Mouse (Mus musculus): ENCODE data around the gene Mxra8.

Mxra8 gene

DNA sequence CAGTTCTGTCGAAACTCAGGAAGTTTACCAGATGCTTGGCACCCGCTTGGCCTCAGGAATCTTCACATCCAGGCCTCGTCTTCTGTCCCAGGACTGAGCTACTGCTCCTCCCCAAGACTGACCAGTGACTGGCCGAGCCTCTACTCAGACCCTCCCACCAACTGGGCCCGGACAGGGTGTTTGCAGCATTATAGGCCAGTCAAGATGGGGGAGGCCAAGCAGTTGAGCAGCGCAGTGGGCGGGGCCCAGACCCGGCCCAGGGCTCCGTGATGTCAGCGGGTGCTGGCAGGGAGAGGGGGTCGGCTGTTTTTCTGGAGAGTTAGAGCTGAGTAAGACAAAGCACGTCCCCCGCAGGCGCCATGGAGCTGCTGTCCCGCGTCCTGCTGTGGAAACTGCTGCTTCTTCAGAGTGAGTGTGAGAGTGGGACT lies at the start of gene Mxra8:
Gene Mxra8, plus strand, starts transcription at position 198 of the 428 bp plus-strand sequence.
- no peak for DNase-seq (ENCODE audit: low spot score)

DNA sequence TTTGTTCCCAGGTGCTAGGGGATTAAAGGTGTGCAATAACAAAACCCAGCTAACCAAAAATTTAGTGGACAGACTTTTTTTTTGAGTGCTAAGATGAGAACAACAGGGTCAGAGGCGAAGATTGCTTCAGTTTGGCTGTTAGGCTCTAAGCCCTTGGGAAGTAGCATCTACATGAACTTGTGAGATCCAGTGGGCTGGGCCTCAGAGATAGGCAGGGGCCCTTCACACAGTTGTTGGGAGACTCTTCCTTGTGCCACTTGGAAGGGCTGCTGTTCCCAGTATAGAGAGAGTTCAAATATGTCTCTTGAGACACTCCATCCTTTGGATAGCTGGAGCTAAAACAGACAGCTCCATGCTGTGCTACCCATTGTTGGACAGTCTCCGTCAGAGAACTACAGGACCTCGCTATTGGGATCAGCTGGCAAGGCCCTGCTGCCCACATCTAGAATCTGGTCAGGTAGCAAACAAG lies 49.4 kb upstream of the Mxra8 start, which contains the start of gene Ankrd65:
Gene Ankrd65, plus strand, starts transcription at position 419 of the 469 bp plus-strand sequence.
- no peak for DNase-seq (ENCODE audit: low spot score)

DNA sequence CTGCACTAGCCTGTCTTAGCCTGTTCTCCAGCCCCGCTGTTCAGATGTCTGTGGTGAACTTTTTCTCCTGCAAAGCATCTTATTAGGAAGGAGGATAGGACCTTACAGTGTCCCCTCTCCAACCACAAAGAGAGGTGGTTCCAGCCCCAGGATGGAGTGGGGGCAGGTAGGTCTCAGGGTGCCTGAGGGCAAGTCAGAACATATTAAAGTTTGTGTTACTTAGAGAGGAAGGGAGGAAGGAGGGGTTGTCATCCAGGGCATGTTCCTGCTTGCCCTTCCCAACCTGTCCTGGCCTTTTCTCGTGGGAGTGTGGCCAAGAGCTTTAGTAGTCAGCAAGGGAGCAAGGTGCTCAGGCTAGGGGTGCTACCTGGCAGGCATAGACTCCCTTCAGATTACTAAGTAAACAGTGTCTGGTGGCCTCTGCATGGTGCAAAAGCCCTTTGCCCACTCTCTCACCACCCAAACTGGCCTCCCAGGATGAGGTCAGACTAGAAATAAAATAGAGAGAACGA lies 48.8 kb upstream of the Mxra8 start:
- no peak for DNase-seq (ENCODE audit: low spot score)

DNA sequence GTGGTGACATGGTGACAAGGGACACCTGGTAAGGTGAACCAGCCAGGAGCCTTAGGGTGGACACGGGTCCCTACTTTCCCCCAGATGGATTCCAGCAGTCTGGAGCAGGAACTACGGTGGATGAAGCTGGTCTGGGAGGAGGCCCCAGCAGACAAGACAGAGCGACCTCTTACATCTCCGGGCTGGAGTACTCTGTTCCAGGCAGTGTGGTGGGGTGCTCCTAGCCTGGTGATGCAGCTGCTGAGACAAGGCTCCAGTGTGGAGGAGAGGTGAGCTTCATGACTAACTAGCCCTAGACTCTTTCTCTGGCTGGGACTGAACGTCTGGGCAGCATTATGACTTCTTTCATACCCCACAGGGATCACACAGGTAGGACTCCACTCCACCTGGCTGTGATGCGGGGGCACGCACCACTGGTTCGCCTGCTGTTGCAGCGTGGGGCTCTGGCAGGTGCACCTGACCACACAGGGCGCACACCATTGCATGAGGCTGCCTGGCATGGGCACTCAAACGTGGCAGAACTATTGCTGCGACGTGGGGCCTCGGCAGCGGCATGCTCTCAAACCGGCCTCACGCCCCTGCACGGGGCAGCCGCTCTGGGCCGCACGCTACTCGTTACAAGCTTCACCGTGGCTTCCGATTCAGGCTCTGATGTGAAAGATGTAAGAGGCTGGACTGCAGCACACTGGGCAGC lies 48.1 kb upstream of the Mxra8 start:
- no peak for DNase-seq (ENCODE audit: low spot score)

DNA sequence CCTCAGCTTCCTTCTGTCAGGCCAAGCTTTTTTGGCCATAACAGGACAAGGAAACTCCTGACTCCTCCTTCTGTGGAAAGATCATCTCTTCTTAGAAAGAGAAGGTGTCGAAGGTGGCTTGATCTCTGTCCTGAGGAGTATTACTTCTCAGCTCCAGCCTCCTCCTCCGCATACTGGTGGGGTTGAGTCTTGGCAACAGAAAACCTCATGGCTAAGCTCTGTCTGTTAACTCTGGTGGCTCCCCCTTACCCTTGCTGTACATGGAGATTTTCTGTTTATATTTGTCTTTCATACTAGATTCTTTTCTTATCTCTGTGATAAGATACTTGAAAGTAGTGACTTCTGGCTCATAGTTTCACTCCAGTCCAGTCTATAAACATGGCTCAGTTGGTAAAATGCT lies 45.8 kb upstream of the Mxra8 start:
- no peak for DNase-seq (ENCODE audit: low spot score)

DNA sequence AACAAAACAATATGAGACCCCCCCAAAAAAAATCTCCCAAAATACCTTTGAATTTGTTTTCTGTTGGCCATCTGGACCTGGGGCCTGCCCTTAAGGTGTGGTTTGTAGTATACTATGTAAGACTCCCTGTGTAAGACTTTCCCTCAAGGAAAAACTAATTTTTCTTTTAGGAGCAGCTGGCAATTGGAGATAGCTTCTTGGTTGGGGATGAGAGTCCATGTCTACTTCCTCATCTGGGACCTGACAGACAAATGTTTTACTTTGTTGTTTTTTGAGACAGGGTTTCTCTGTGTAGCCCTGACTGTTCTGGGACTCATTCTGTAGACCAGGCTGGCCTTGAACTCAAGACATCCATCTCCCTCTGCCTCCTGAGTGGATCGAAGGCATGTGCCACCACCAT lies 37.4 kb upstream of the Mxra8 start:
- no peak for DNase-seq (ENCODE audit: low spot score)

DNA sequence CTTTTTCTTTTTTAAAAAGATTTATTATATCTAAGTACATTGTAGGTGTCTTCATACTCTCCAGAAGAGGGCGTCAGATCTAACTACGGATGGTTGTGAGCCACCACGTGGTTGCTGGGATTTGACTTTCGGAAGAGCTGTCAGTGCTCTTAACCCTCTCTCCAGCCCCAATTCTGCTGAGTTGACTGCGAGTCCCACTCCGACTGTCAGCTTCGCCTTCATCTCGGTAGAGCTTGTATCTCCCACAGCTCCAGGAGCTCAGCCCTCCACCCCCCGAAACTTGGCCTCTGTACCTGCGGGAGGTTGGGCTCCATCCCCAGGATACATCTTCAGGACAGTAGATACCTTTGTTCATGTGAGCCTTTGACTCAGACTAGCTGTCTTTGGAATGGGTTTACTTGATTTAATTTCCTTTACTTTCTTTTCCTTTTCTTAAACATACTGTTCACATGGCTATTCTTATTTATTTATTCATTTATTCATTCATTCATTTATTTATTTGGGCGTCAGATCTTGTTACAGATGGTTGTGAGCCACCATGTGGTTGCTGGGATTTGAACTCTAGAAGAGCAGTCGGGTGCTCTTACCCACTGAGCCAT lies 36.6 kb upstream of the Mxra8 start, which contains the start of gene Mrpl20:
Gene Mrpl20, plus strand, starts transcription at position 138 of the 599 bp plus-strand sequence.
- DNase-seq (ENCODE audit: low spot score) = no peak

DNA sequence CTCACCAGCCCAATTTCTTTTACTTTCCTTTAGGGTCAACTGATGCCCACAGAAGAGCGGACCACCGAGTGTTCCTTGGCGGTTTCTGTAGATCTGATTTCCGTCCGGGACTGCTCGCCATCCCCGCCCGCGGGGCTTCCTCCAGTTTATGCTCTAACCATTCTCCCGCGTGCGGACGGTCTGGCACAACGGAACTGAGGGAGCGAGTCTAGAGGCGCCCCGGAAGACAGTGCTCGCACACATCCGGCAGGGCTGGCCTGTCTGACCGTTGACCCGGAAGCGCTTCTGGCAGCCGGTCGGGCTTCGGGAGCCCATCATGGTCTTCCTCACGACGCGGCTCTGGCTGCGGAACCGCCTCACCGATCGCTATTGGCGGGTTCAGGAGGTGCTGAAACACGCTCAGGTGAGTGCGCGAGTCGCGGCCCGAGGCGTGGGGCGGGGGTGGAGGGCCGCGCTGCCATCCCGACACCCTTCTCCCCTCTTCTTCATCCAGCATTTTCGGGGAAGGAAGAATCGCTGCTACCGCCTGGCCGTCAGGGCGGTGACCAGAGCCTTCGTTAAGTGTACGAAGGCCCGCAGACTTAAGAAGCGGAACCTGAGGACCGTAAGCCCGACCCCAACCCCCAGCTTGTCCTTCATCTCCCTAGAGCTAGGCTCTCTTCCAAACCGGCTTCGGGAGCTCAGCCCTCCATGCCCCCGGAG lies 36.0 kb upstream of the Mxra8 start:
- peak; percentile 92 for DNase-seq (ENCODE audit: low spot score)

DNA sequence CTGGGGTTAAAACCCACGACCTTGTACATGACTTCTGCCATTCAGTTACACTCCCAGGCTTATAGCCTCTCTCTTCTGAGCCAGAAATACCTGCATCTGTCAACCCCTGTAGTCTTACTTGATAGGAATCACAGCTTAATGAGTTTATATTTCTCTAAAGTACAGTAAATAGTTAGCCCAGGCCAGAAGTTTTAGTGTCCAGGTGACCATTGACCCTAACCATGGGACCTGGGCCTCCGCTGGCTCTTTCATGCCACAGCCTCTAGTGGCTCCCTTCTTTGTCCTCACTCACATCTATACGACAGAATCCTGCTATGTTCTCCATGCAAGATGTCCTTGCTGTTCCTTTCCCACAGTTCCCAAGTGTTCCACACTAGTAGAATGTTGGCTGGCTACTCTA lies 31.6 kb upstream of the Mxra8 start:
- no peak for DNase-seq (ENCODE audit: low spot score)

DNA sequence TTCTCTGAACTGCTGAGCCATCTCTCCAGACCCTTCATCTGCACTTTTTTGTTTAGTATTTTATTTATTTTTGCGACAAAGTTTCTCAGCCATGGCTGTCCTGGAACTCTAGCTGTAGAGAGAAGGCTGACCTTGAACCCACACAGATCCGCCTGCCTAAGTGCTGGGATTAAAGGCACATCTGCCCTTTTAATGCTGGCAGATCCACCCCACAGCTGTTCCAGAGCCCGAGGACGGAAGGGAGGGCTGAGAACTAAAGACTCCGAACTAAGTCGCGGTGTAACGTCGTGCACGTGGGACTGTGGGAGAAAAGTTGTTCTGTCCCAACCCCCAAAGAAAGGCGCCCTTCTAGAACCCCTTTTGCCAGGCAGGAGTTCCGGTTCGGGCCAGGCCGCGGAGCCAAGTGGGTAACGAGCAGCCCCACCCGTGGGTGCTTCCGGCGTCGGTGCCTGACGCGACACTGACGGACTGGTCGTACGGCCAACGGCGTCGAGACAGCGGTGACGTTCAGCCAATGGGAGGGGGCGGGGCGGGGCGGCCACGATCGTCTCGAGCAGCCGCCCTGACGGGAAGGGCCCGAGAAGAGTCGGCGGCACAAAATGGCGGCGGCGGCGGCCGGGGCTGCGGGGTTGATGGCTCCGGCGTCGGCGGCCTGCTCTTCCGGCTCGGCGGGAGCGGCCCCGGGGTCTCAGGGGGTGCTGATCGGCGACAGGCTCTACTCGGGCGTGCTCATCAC lies 27.4 kb upstream of the Mxra8 start, which contains the start of gene Ccnl2:
Gene Ccnl2, plus strand, starts transcription at position 561 of the 736 bp plus-strand sequence.
- DNase-seq (ENCODE audit: low spot score) = peak; percentile 85

DNA sequence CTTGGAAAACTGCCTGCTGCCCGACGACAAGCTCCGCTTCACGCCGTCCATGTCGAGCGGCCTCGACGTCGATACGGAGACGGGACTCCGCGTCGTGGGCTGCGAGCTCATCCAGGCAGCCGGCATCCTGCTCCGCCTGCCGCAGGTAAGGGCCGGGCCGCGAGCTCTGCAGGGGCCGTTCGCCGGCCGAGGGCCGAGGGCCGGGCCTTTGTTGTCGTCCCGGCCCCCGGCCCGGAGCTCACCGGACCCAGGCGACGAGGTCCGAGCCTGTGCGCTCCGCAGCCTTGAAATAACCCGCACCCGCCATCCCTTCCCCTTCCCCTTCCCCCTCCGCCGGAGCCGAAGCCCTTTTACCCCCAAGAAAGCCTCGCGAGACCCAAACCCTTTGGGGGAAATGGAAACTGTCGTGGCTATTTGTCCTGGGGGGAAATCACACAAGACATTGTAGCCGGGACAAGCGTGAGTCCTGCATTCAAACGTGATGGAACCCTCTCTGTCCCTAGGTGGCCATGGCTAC lies 26.8 kb upstream of the Mxra8 start:
- DNase-seq (ENCODE audit: low spot score) = no peak

DNA sequence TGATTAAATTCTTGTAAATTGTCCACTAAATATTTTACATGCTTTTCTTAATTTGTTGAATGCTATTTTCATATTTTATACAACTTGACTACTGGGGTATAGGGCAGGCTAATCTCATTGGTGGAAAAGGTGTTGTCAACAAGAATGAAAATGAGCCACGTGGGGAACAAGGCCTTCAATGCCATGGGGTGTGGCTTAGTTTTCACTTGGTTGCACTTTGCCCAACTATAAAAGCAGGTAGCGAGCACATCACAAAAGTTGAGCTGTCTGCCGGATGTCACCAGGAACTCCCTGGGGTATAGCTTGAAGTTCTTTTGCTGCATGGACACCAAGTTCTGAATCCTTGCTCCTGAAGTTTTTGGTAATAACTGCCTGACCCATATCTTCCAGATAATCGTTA lies 21.9 kb upstream of the Mxra8 start:
- no peak for DNase-seq (ENCODE audit: low spot score)

DNA sequence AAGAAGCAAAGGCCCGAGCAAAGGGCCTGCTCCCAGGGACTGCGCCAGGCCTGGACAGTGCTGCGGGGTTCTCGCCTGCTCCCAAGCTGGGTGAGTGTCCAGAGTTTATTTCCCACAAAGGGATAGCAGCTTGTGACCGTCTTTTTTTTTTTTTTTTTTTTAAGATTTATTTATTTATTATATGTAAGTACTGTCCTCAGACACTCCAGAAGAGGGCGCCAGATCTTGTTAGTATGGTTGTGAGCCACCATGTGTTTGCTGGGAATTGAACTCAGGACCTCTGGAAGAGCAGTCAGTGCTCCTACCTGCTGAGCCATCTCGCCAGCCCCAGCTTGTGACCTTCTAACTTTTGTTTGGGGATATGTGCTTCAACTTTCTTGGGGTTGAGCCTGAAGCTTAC lies 18.5 kb upstream of the Mxra8 start:
- no peak for DNase-seq (ENCODE audit: low spot score)

DNA sequence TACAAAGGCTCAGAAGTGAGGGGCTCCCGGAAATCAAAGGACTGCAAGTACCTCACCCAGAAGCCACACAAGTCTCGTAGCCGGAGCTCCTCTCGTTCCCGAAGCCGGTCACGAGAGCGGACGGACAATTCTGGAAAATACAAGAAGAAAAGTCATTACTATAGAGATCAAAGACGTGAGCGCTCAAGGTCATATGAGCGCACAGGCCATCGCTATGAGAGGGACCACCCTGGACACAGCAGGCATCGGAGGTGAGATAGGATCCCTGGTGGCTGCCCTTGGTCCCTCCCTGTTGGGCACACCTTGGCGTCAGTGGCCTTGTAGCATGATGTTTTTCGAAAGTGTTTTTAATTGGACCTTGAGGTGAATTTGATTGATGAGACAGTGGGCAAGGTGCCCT lies 16.0 kb upstream of the Mxra8 start:
- DNase-seq (ENCODE audit: low spot score) = no peak

DNA sequence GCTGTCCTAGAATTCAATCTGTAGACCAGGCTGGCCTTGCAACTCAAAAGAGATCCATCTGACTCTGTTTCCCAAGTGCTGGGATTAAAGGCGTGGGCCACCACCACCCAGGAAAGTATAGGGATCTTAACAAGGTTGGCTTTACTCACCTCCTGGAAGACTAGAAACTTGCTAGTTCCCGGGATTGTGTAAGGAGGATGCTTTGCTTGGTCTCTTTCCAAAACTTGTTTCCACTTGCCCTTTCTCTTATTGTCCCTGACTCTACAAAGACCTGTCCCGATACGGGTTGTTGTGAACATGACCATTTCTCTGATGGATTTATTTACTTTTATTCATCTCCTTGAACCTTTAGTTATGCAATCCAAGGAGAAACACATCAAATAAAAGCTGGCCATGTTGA lies 9.6 kb upstream of the Mxra8 start:
- DNase-seq (ENCODE audit: low spot score) = no peak

DNA sequence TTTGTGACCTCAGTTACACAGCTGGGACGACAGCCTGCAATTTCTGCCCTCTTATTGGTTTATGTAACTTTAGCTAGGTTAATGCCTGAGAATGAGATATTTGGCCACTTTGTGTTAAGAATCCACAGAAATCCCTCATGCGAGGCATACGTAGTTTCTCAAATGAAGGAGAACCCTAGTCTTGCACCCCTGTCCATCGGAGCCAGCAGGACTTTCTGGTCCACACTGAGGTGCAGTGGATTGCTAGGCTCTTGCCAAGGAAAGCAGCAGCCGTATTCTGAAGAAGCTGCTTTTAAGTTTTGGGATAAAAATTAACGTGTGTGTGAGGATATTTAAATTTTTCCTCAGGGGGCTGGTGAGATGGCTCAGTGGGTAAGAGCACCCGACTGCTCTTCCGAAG lies 8.9 kb upstream of the Mxra8 start:
- DNase-seq (ENCODE audit: low spot score) = no peak

DNA sequence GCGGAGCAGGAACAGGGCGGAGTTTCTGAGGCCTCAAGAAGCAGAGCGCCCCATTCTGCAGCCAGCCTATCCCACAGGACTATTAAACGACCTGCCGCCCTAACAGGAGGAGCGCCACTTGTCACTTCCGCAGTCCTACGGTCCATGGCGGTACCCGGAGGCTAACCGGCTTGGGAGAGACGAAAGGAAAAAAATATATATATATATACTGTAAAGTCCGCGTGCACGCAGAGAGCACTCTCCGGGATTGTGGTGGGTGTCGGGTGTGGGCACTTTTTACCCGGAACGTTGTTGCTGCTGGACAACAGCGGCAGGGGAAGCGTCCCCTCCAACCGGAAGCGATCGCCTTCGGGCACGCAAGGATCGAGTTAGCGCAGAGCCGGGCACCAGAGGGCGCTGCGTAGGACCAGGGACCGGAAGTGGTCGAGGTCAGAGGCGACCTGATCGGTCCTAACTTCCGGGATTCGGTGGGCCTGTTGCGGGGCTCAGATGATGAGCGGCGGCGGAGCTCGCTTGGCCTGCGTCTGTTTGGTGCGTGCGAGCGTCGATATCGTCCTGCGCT lies 8.2 kb upstream of the Mxra8 start, which contains the start of gene Aurkaip1:
Gene Aurkaip1, plus strand, starts transcription at position 68 of the 562 bp plus-strand sequence.
- peak; percentile 93 for DNase-seq (ENCODE audit: low spot score)

DNA sequence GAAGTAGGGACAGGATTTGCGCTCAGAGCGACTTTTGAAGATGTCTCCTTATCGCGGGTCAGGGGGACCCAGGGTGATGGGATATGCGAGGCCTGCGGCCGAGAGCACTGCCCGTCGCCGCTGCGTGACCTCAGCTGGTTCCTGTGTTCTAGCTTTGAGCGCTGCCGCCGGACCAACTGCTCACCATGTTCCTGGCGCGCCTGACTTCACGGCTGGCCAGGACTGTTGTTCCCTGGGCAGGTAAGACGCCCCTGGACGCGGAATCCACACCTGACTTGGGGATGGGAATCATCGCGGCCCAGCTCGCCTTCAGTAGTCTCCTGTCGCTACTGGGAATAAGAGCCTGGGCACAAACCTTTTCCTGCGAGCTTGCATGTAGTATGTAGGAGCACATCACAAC lies 7.6 kb upstream of the Mxra8 start:
- no peak for DNase-seq (ENCODE audit: low spot score)

DNA sequence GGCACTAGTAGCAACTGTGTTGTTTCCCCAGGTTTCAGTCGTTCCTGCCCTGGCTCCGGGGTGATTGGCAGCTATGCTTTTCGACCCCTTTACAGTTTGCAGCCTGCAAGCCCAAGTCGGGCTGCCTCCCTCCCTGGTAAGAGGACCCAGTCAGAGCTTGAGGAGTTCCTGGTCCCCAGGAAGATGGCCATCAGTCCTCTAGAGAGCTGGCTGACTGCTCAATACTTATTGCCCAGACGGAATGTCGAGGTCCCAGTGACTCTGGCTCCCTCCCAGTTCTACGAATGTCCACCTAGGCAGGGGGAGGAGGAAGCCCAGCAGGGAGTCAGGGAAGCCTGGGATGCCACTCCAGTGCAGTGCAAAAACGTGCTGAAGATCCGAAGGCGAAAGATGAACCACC lies 7.2 kb upstream of the Mxra8 start:
- DNase-seq (ENCODE audit: low spot score) = no peak

DNA sequence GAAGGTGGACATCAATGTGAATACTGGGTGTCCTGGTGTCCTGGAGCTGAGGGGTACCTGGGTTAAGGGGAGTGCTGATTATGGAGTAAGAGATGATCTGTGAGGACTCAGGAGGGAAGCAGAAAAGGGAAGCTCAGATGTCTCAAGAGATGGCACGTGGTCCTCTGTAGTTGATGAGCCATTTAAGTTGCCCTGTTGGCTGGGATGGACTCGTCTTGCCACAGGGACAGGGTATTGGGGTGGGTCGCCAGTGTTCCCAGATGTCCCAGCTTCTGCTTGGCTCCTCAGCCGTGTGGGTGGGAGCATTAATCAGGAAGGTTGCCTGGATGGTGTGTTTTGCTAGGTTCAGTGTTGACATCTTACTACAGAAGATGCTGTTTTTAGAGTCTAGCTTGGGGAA lies 6.2 kb upstream of the Mxra8 start:
- DNase-seq (ENCODE audit: low spot score) = no peak

DNA sequence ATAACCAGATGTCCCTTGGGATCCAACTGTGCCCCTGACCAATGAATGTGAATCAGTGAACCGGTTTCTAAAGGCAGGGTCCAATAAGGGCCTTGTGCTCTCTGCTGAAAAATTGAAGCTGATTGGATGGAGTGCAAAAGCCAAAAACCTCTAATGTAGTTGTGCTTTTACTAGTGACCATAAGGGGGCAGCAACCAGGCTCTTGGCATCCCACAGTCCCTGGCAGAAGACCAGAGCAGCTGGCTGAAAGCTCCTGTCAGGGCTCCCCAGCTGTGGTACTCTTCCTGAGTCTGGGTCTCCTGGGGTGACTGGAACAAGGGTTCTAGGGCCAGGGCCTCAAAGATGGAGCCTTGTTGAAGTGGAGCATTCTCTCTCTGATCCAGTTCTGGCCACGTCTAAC lies 5.6 kb upstream of the Mxra8 start:
- DNase-seq (ENCODE audit: low spot score) = no peak

Data from spleen, adult 12 weeks (tissue).